Mouse (Mus musculus): ENCODE results near the gene Cnst. TPM values are rescaled to one million over a fixed set of nuclear protein-coding genes. Genes with fewer than 3 reads are reported as not detected.
A peak's percentile ranks its signal among the peaks of the same experiment; 100 is the strongest.

The Cnst gene
- polyA plus RNA-seq, 1 experiment from 2014 or later = 25.3 TPM

- no peaks in the 10 kb centered on the region for H3K27me3 ChIP-seq (replicated peaks)
These were observed 60.0 kb downstream of the Cnst start for GRCm38 (mm10) chr1:179606004-179606723.

GRCm38 (mm10) chr1:179608521-179608920 lies 62.4 kb downstream of the Cnst start:
- Histone ChIP-seq H3K9me3 (replicated peaks) (no peaks in the 10 kb centered on the region), H3K4me1 (peaks cover 19% of the 10 kb centered on the region), H3K27ac (replicated peaks) (no peak overlapping the region), H3K4me2 (no peak overlapping the region), H3K4me3 (replicated peaks) (no peak overlapping the region), H3K9ac (replicated peaks) (no peak overlapping the region), H3K27me3 (replicated peaks) (no peaks in the 10 kb centered on the region), H3K36me3 (0 out of 2 replicates have a peak, but pooled peaks cover 4% of the 10 kb centered on the region)
- WGBS = 91% methylated on average over 8 of the region's 8 CpGs
- no peak for ATAC-seq (ENCODE audit: low FRiP score)

More at GRCm38 (mm10) chr1:179606004-179606723, 60.0 kb downstream of the Cnst start:
- no peak overlapping the region for H3K4me3 ChIP-seq (replicated peaks)
- 90% methylated on average over 9 of the region's 9 CpGs for WGBS
- H3K36me3 ChIP-seq = 0 out of 2 replicates have a peak, but pooled peaks cover 4% of the 10 kb centered on the region
- H3K4me2 ChIP-seq = no peak overlapping the region
- H3K9me3 ChIP-seq (replicated peaks) = no peaks in the 10 kb centered on the region
- H3K9ac ChIP-seq (replicated peaks) = no peak overlapping the region
- no peak for ATAC-seq (ENCODE audit: low FRiP score)
- peaks cover 9% of the 10 kb centered on the region; the same call in 1 of the 2 replicates for H3K4me1 ChIP-seq
- no peak overlapping the region for H3K27ac ChIP-seq (replicated peaks)

GRCm38 (mm10) chr1:179609724-179610505 lies 63.7 kb downstream of the Cnst start:
- H3K4me1 ChIP-seq = peaks cover 20% of the 10 kb centered on the region
- WGBS = 46% methylated on average over 26 of the region's 26 CpGs
- H3K4me3 ChIP-seq (replicated peaks) = no peak overlapping the region
- no peaks in the 10 kb centered on the region for H3K9me3 ChIP-seq (replicated peaks)
- no peak overlapping the region for H3K9ac ChIP-seq (replicated peaks)
- ATAC-seq (ENCODE audit: low FRiP score) = no peak
- H3K27ac ChIP-seq (replicated peaks) = no peak overlapping the region
- no peak overlapping the region for H3K4me2 ChIP-seq
- 0 out of 2 replicates have a peak, but pooled peaks cover 4% of the 10 kb centered on the region for H3K36me3 ChIP-seq
- no peaks in the 10 kb centered on the region for H3K27me3 ChIP-seq (replicated peaks)

GRCm38 (mm10) chr1:179611182-179611581 lies 65.0 kb downstream of the Cnst start:
- Histone ChIP-seq H3K9me3 (replicated peaks) (no peaks in the 10 kb centered on the region), H3K27ac (replicated peaks) (no peak overlapping the region), H3K4me3 (replicated peaks) (no peak overlapping the region), H3K36me3 (0 out of 2 replicates have a peak, but pooled peaks cover 2% of the 10 kb centered on the region), H3K27me3 (replicated peaks) (no peaks in the 10 kb centered on the region), H3K4me1 (peaks cover 20% of the 10 kb centered on the region), H3K9ac (replicated peaks) (no peak overlapping the region), H3K4me2 (no peak overlapping the region)
- WGBS = 40% methylated on average over 5 of the region's 5 CpGs
- ATAC-seq (ENCODE audit: low FRiP score) = no peak

GRCm38 (mm10) chr1:179612418-179612817 lies 66.2 kb downstream of the Cnst start:
- no peak overlapping the region for H3K4me2 ChIP-seq
- WGBS = 52% methylated on average over 6 of the region's 6 CpGs
- H3K9ac ChIP-seq (replicated peaks) = no peak overlapping the region
- no peaks in the 10 kb centered on the region for H3K9me3 ChIP-seq (replicated peaks)
- H3K36me3 ChIP-seq = no peaks in the 10 kb centered on the region
- no peaks in the 10 kb centered on the region for H3K27me3 ChIP-seq (replicated peaks)
- H3K27ac ChIP-seq (replicated peaks) = no peak overlapping the region
- peak; percentile 35; the same call in 1 of the 2 replicates for ATAC-seq (ENCODE audit: low FRiP score)
- no peak overlapping the region for H3K4me3 ChIP-seq (replicated peaks)
- peaks cover 25% of the 10 kb centered on the region for H3K4me1 ChIP-seq

GRCm38 (mm10) chr1:179612986-179613505 lies 66.9 kb downstream of the Cnst start:
- H3K9ac ChIP-seq (replicated peaks) = no peak overlapping the region
- ATAC-seq (ENCODE audit: low FRiP score) = peak; percentile 53; the same call in 1 of the 2 replicates
- H3K4me3 ChIP-seq (replicated peaks) = no peak overlapping the region
- WGBS = 23% methylated on average over 9 of the region's 9 CpGs
- no peaks in the 10 kb centered on the region for H3K27me3 ChIP-seq (replicated peaks)
- peak overlapping the region; percentile 46; the same call in 1 of the 2 replicates for H3K27ac ChIP-seq (replicated peaks)
- no peak overlapping the region for H3K4me2 ChIP-seq
- no peaks in the 10 kb centered on the region for H3K9me3 ChIP-seq (replicated peaks)
- H3K4me1 ChIP-seq = peaks cover 27% of the 10 kb centered on the region
- H3K36me3 ChIP-seq = no peaks in the 10 kb centered on the region

GRCm38 (mm10) chr1:179617426-179617825 lies 71.3 kb downstream of the Cnst start:
- Histone ChIP-seq H3K4me2 (no peak overlapping the region), H3K9me3 (replicated peaks) (no peaks in the 10 kb centered on the region), H3K36me3 (0 out of 2 replicates have a peak, but pooled peaks cover 5% of the 10 kb centered on the region), H3K9ac (replicated peaks) (no peak overlapping the region), H3K4me3 (replicated peaks) (no peak overlapping the region), H3K4me1 (peaks cover 18% of the 10 kb centered on the region), H3K27ac (replicated peaks) (peak overlapping the region; percentile 54), H3K27me3 (replicated peaks) (no peaks in the 10 kb centered on the region)
- no peak for ATAC-seq (ENCODE audit: low FRiP score)
- WGBS = 48% methylated on average over 7 of the region's 7 CpGs

GRCm38 (mm10) chr1:179622665-179623064 lies 76.5 kb downstream of the Cnst start:
- H3K36me3 ChIP-seq = peaks cover 19% of the 10 kb centered on the region
- H3K9me3 ChIP-seq (replicated peaks) = no peaks in the 10 kb centered on the region
- H3K27ac ChIP-seq (replicated peaks) = no peak overlapping the region
- no peak for ATAC-seq (ENCODE audit: low FRiP score)
- H3K9ac ChIP-seq (replicated peaks) = no peak overlapping the region
- 0 out of 2 replicates have a peak, but pooled peaks cover 2% of the 10 kb centered on the region for H3K4me1 ChIP-seq
- no peak overlapping the region for H3K4me3 ChIP-seq (replicated peaks)
- H3K4me2 ChIP-seq = no peak overlapping the region
- no peaks in the 10 kb centered on the region for H3K27me3 ChIP-seq (replicated peaks)
- WGBS = 96% methylated on average over 12 of the region's 12 CpGs

- Histone ChIP-seq H3K36me3 (peaks cover 19% of the 10 kb centered on the region), H3K9ac (replicated peaks) (no peak overlapping the region), H3K9me3 (replicated peaks) (no peaks in the 10 kb centered on the region), H3K27me3 (replicated peaks) (no peaks in the 10 kb centered on the region), H3K4me1 (no peaks in the 10 kb centered on the region), H3K27ac (replicated peaks) (no peak overlapping the region), H3K4me3 (replicated peaks) (no peak overlapping the region), H3K4me2 (no peak overlapping the region)
- 64% methylated on average over 4 of the region's 4 CpGs for WGBS
- ATAC-seq (ENCODE audit: low FRiP score) = no peak
These were observed 77.5 kb downstream of the Cnst start for GRCm38 (mm10) chr1:179623657-179624056.

- WGBS = 70% methylated on average over 4 of the region's 4 CpGs
- Histone ChIP-seq H3K4me1 (no peaks in the 10 kb centered on the region), H3K9ac (replicated peaks) (no peak overlapping the region), H3K4me2 (no peak overlapping the region), H3K27ac (replicated peaks) (no peak overlapping the region), H3K36me3 (peaks cover 17% of the 10 kb centered on the region), H3K4me3 (replicated peaks) (no peak overlapping the region), H3K27me3 (replicated peaks) (no peaks in the 10 kb centered on the region), H3K9me3 (replicated peaks) (no peaks in the 10 kb centered on the region)
- ATAC-seq (ENCODE audit: low FRiP score) = no peak
These were observed 78.2 kb downstream of the Cnst start for GRCm38 (mm10) chr1:179624354-179624753.

- H3K9ac ChIP-seq (replicated peaks) = no peak overlapping the region
- H3K27ac ChIP-seq (replicated peaks) = no peak overlapping the region
- no peak overlapping the region for H3K4me2 ChIP-seq
- 89% methylated on average over 4 of the region's 4 CpGs for WGBS
- H3K9me3 ChIP-seq (replicated peaks) = no peaks in the 10 kb centered on the region
- H3K4me3 ChIP-seq (replicated peaks) = no peak overlapping the region
- no peak for ATAC-seq (ENCODE audit: low FRiP score)
- no peaks in the 10 kb centered on the region for H3K4me1 ChIP-seq
- H3K27me3 ChIP-seq (replicated peaks) = no peaks in the 10 kb centered on the region
- peaks cover 15% of the 10 kb centered on the region for H3K36me3 ChIP-seq
These were observed 81.7 kb downstream of the Cnst start for GRCm38 (mm10) chr1:179627855-179628254.

Data from neural tube, embryonic 15.5 days (tissue).